In the genomic region with DNA sequence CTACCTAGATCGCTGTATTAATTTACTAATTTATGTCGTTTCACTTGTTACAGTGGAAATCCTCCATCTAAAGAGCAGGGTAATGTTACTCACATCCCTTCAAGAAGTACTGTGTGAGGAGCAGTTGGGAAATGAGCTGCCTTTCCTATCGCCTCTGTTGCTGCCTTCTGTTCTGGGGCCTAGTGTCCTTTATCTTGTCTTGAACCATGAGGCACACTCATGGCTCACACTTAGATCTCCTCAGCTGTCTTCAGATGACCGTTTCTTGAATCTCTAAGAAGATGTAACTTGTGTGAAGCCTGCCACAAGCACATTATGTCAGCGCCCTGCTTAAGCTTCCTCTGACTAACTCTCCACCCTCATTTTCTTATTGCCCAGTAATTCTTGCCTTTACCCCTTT, we compare ENCODE assay signal across 15 mouse cellular contexts.
DNase-seq lines count a peak whose midpoint lies in the region; ATAC-seq and TF ChIP-seq lines count a peak whose summit lies in the region.
"Had no signal": no experiment of that assay in that cellular context is flagged by ENCODE, and none has a peak within 500 bp of the region (broad histone marks: within the 10 kb centered on the region; RNA-seq: fewer than 3 reads in every experiment).

No protein-coding gene starts in this region.

- no peak overlapping the region for H3K4me3 ChIP-seq in gastrocnemius, adult 2 months
- no peak overlapping the region for H3K4me3 ChIP-seq in intestine, embryonic 14.5 days (ENCODE audit: low read depth, low read length)
- H3K4me3 ChIP-seq in intestine, embryonic 15.5 days (replicated peaks) = no peak overlapping the region
- no peak overlapping the region for H3K4me3 ChIP-seq in bone marrow macrophage, adult 2 months (ENCODE audit: insufficient read depth, low read length)
- H3K4me3 ChIP-seq in liver, postnatal 0 days (ENCODE audit: low read depth, low read length) = no peak overlapping the region
- H3K4me3 ChIP-seq: hindbrain, embryonic 12.5 days; midbrain, embryonic 12.5 days; myocyte had no signal

- H3K9ac ChIP-seq in intestine, embryonic 14.5 days (ENCODE audit: low read length) = no peak overlapping the region
- no peak overlapping the region for H3K9ac ChIP-seq in intestine, embryonic 15.5 days
- no peak overlapping the region for H3K9ac ChIP-seq in liver, postnatal 0 days (replicated peaks)
- H3K9ac ChIP-seq: forebrain, postnatal 0 days; hindbrain, embryonic 12.5 days; midbrain, embryonic 12.5 days had no signal

- intact Hi-C loops in gastrocnemius, adult 2 months (cut with DNase I) = no loop called here

- DNase-seq in gastrocnemius, adult 2 months = no peak
- DNase-seq in gastrocnemius, adult 8-10 months (ENCODE audit: low spot score in 2 of 2) = no peak
- DNase-seq in intestine, embryonic 14.5 days (ENCODE audit: low spot score) = peak; percentile 25
- no peak for DNase-seq in liver, postnatal 0 days
- no peak for DNase-seq in thymus, postnatal 10 days (ENCODE audit: low spot score in 2 of 2)
- no peak for DNase-seq in embryo, embryonic 11 days
- DNase-seq: cerebellum, adult 2 months; forebrain, postnatal 0 days; kidney, adult 18-20 months; thymus, adult 2 months had no signal

- no peaks in the 10 kb centered on the region for H3K9me3 ChIP-seq in intestine, embryonic 14.5 days (ENCODE audit: control insufficient read depth, low read length)
- no peaks in the 10 kb centered on the region for H3K9me3 ChIP-seq in intestine, embryonic 15.5 days
- H3K9me3 ChIP-seq in liver, postnatal 0 days (ENCODE audit: low read length) = no peaks in the 10 kb centered on the region
- H3K9me3 ChIP-seq: hindbrain, embryonic 12.5 days; midbrain, embryonic 12.5 days had no signal

- ATAC-seq in intestine, embryonic 14.5 days (replicated peaks; ENCODE audit: low FRiP score, low TSS enrichment, low read depth) = no peak
- ATAC-seq in intestine, embryonic 15.5 days = no peak
- peak; percentile 62 for ATAC-seq in liver, postnatal 0 days
- ATAC-seq: forebrain, postnatal 0 days had no signal

- no peak for TF ChIP-seq EP300 in liver, postnatal 0 days (IDR thresholded peaks at IDR 0.05; ENCODE audit: low read depth)

- TF ChIP-seq POLR2A in bone marrow macrophage, adult 2 months (IDR thresholded peaks at IDR 0.05; ENCODE audit: borderline replicate concordance, low read depth, low read length) = no peak

- peaks cover 9% of the 10 kb centered on the region; the same call in 1 of the 2 replicates for H3K36me3 ChIP-seq in intestine, embryonic 14.5 days (ENCODE audit: control insufficient read depth, insufficient read depth, low read length)
- no peaks in the 10 kb centered on the region for H3K36me3 ChIP-seq in intestine, embryonic 15.5 days
- H3K36me3 ChIP-seq in liver, postnatal 0 days (replicated peaks; ENCODE audit: insufficient read depth, low read length) = peaks cover 13% of the 10 kb centered on the region
- H3K36me3 ChIP-seq: hindbrain, embryonic 12.5 days; midbrain, embryonic 12.5 days had no signal

- peak overlapping the region; percentile 21; the same call in 1 of the 2 replicates for H3K27ac ChIP-seq in gastrocnemius, adult 2 months
- H3K27ac ChIP-seq in intestine, embryonic 14.5 days (ENCODE audit: low read depth) = no peak overlapping the region; the same call in 1 of the 2 replicates
- no peak overlapping the region for H3K27ac ChIP-seq in intestine, embryonic 15.5 days
- H3K27ac ChIP-seq in bone marrow macrophage, adult 2 months (ENCODE audit: insufficient read depth, low read depth, low read length) = peak overlapping the region; percentile 81
- peak overlapping the region; percentile 41 for H3K27ac ChIP-seq in liver, postnatal 0 days (ENCODE audit: low read depth)
- H3K27ac ChIP-seq: hindbrain, embryonic 12.5 days; midbrain, embryonic 12.5 days had no signal

- no peaks in the 10 kb centered on the region for H3K27me3 ChIP-seq in intestine, embryonic 14.5 days (replicated peaks; ENCODE audit: control insufficient read depth, insufficient read depth, low read length)
- no peaks in the 10 kb centered on the region for H3K27me3 ChIP-seq in intestine, embryonic 15.5 days (replicated peaks)
- no peaks in the 10 kb centered on the region for H3K27me3 ChIP-seq in liver, postnatal 0 days (ENCODE audit: insufficient read depth, low read length)
- H3K27me3 ChIP-seq: hindbrain, embryonic 12.5 days; midbrain, embryonic 12.5 days had no signal

- H3K4me1 ChIP-seq in intestine, embryonic 14.5 days (replicated peaks; ENCODE audit: control insufficient read depth, insufficient read depth, low read length) = peaks cover 29% of the 10 kb centered on the region
- H3K4me1 ChIP-seq in intestine, embryonic 15.5 days (replicated peaks) = peaks cover 13% of the 10 kb centered on the region
- peaks cover 42% of the 10 kb centered on the region for H3K4me1 ChIP-seq in bone marrow macrophage, adult 2 months (ENCODE audit: control insufficient read depth, insufficient read depth, low read length)
- peaks cover 25% of the 10 kb centered on the region for H3K4me1 ChIP-seq in liver, postnatal 0 days (ENCODE audit: insufficient read depth)

- no peak overlapping the region for H3K4me2 ChIP-seq in intestine, embryonic 14.5 days (ENCODE audit: low read length)
- no peak overlapping the region for H3K4me2 ChIP-seq in intestine, embryonic 15.5 days (replicated peaks)
- no peak overlapping the region for H3K4me2 ChIP-seq in liver, postnatal 0 days (ENCODE audit: low read depth, low read length)
- H3K4me2 ChIP-seq: hindbrain, embryonic 12.5 days; midbrain, embryonic 12.5 days had no signal

- 90% methylated on average over 5 of the region's 5 CpGs for WGBS in intestine, embryonic 14.5 days
- 88% methylated on average over 5 of the region's 5 CpGs for WGBS in intestine, embryonic 15.5 days
- WGBS in liver, postnatal 0 days (ENCODE audit: insufficient replicate concordance) = 61% methylated on average over 5 of the region's 5 CpGs

- no peak for TF ChIP-seq CTCF in gastrocnemius, adult 2 months (IDR thresholded peaks at IDR 0.05)
- no peak for TF ChIP-seq CTCF in bone marrow macrophage, adult 2 months (IDR thresholded peaks at IDR 0.05; ENCODE audit: low read depth, low read length)
- TF ChIP-seq CTCF in liver, postnatal 0 days (IDR thresholded peaks at IDR 0.05; ENCODE audit: low read depth) = no peak

Comparison
In these comparisons a context has a peak if more than half of its experiments do, and no peak if none do; other contexts are left out.
1. H3K27ac ChIP-seq: peak in gastrocnemius, adult 2 months (single experiment), bone marrow macrophage, adult 2 months (single experiment) and liver, postnatal 0 days (single experiment); none in intestine, embryonic 14.5 days (single experiment) and intestine, embryonic 15.5 days (single experiment).